Mouse (Mus musculus) liver, adult 2 months (tissue): ENCODE data around the gene Ttc9b. TPM values are rescaled to one million over a fixed set of nuclear protein-coding genes. Genes with fewer than 3 reads are reported as not detected.
A peak's percentile ranks its signal among the peaks of the same experiment; 100 is the strongest.

ENCODE experiments used
- DNase-seq: peaks from one replicate; pipeline ENCODE4 v3.0.0-alpha.2; 2011; ENCODE audit warnings: low read depth, low spot score; ENCODE audit errors: extremely low read depth
- H3K27ac ChIP-seq: fragments of 200-500 bp; replicated peaks from 2 replicates; pipeline ENCODE4 v1.5.1; 2012; ENCODE audit warnings: low read depth, mild to moderate bottlenecking, control low read depth, inconsistent platforms, low read length; ENCODE audit not compliant: insufficient read depth
- H3K27me3 ChIP-seq: fragments of 200-500 bp; 2 replicates; pipeline ENCODE4 v1.6.1; 2012; ENCODE audit warnings: mild to moderate bottlenecking, moderate library complexity, low read length, inconsistent platforms; ENCODE audit not compliant: control insufficient read depth, insufficient read depth
- H3K36me3 ChIP-seq: fragments of 200-500 bp; 2 replicates; pipeline ENCODE4 v1.6.1; 2012; ENCODE audit warnings: low read length, inconsistent platforms; ENCODE audit not compliant: control insufficient read depth, insufficient read depth
- H3K4me1 ChIP-seq: fragments of 200-500 bp; 2 replicates; pipeline ENCODE4 v1.6.1; 2011; ENCODE audit warnings: low read length; ENCODE audit not compliant: control insufficient read depth, insufficient read depth
- H3K4me3 ChIP-seq: fragments of 200-500 bp; 2 replicates; pipeline ENCODE4 v1.5.1; 2011; ENCODE audit warnings: low read depth, mild to moderate bottlenecking, control low read depth, low read length, moderate library complexity; ENCODE audit not compliant: insufficient read depth
- H3K79me2 ChIP-seq: fragments of 200-500 bp; 2 replicates; pipeline ENCODE4 v1.6.1; 2012; ENCODE audit warnings: inconsistent platforms, mild to moderate bottlenecking, low read length, moderate library complexity; ENCODE audit not compliant: control insufficient read depth, insufficient read depth
- H3K9ac ChIP-seq: fragments of 200-500 bp; 2 replicates; pipeline ENCODE4 v1.6.1; 2012; ENCODE audit warnings: low read depth, mild to moderate bottlenecking, control low read depth, inconsistent platforms, low read length
- CTCF ChIP-seq: fragments of 200-500 bp; IDR thresholded peaks from 2 replicates; pipeline ENCODE4 v1.5.1; 2011; ENCODE audit warnings: low read depth, low read length, control low read depth
- POLR2A ChIP-seq: fragments of 200-500 bp; IDR thresholded peaks from 2 replicates; pipeline ENCODE4 v1.6.1; 2011; ENCODE audit warnings: low read length, control low read depth; ENCODE audit not compliant: insufficient read depth; ENCODE audit errors: extremely low read depth
- WGBS: fragments of 180-500 bp; shearing (Covaris S2); methylation state at CpG from one replicate; pipeline ENCODE4 v1.1.7; 2018; 5-methylcytosine and 5-hydroxymethylcytosine counted together
- polyA plus RNA-seq: library from polyadenylated mRNA; depleted of rRNA; stranded (reverse); fragments of >200 nt; gene quantifications from 2 replicates; pipeline ENCODE4 v1.2.3, GENCODE M21; 2012
- total RNA-seq: library from RNA; depleted of rRNA; stranded (reverse); fragments of >200 nt; gene quantifications from 2 replicates; pipeline ENCODE4 v1.2.3, GENCODE M21; 2014

The Ttc9b gene
- total and polyA plus RNA-seq, 2 experiments = not detected

GRCm38 (mm10) chr7:27674195-27674521 is 20.4 kb downstream of the Ttc9b start:
- peak overlapping the region; percentile 80 for H3K4me3 ChIP-seq
- 2% methylated on average over 24 of the region's 38 CpGs for WGBS
- H3K27ac ChIP-seq = no peak overlapping the region

GRCm38 (mm10) chr7:27674522-27675221 is 21.0 kb downstream of the Ttc9b start, which contains the start of gene Map3k10:
Gene Map3k10, minus strand, starts transcription at chr7:27674598.
- DNase-seq = peak; percentile 94
- under 1% methylated on average over 31 of the region's 31 CpGs for WGBS
- H3K4me1 ChIP-seq = peaks cover 6% of the 10 kb centered on the region
- peak within 1 kb of the TSS; percentile 80 for H3K4me3 ChIP-seq
- H3K36me3 ChIP-seq = no peaks in the 10 kb centered on the region
- peaks cover 7% of the 10 kb centered on the region; the same call in 1 of the 2 replicates for H3K79me2 ChIP-seq
- H3K9ac ChIP-seq = peak within 1 kb of the TSS; percentile 83
- TF ChIP-seq POLR2A = no peak
- TF ChIP-seq CTCF = no peak
- peak within 1 kb of the TSS; percentile 72 for H3K27ac ChIP-seq
- H3K27me3 ChIP-seq = no peaks in the 10 kb centered on the region

More at GRCm38 (mm10) chr7:27674195-27674521, 20.4 kb downstream of the Ttc9b start:
- no peak for DNase-seq
- Histone ChIP-seq H3K4me1 (peaks cover 6% of the 10 kb centered on the region), H3K79me2 (peaks cover 7% of the 10 kb centered on the region; the same call in 1 of the 2 replicates), H3K36me3 (no peaks in the 10 kb centered on the region), H3K9ac (peak overlapping the region; percentile 83), H3K27me3 (no peaks in the 10 kb centered on the region)
- TF ChIP-seq CTCF (no peak), POLR2A (no peak)

GRCm38 (mm10) chr7:27675222-27675612 is 21.5 kb downstream of the Ttc9b start:
- H3K4me3 ChIP-seq = no peak overlapping the region
- TF ChIP-seq CTCF (no peak), POLR2A (no peak)
- H3K79me2 ChIP-seq = peaks cover 7% of the 10 kb centered on the region; the same call in 1 of the 2 replicates
- H3K27me3 ChIP-seq = no peaks in the 10 kb centered on the region
- no peak for DNase-seq
- peaks cover 6% of the 10 kb centered on the region for H3K4me1 ChIP-seq
- H3K36me3 ChIP-seq = no peaks in the 10 kb centered on the region
- no peak overlapping the region for H3K27ac ChIP-seq
- no peak overlapping the region for H3K9ac ChIP-seq
- 38% methylated on average over 14 of the region's 14 CpGs for WGBS

- H3K79me2 ChIP-seq = no peaks in the 10 kb centered on the region
- no peak overlapping the region for H3K4me3 ChIP-seq
- WGBS = 47% methylated on average over 2 of the region's 2 CpGs
- H3K9ac ChIP-seq = no peak overlapping the region
- TF ChIP-seq POLR2A = no peak
- no peak for TF ChIP-seq CTCF
- no peaks in the 10 kb centered on the region for H3K36me3 ChIP-seq
- DNase-seq = no peak
- H3K4me1 ChIP-seq = peaks cover 1% of the 10 kb centered on the region
- H3K27me3 ChIP-seq = no peaks in the 10 kb centered on the region; the same call in 1 of the 2 replicates
- H3K27ac ChIP-seq = no peak overlapping the region
Observed at GRCm38 (mm10) chr7:27683218-27683617, 29.5 kb downstream of the Ttc9b start.

- 44% methylated on average over 5 of the region's 5 CpGs for WGBS
- no peaks in the 10 kb centered on the region for H3K79me2 ChIP-seq
- no peak for DNase-seq
Observed at GRCm38 (mm10) chr7:27685220-27685619, 31.5 kb downstream of the Ttc9b start.

GRCm38 (mm10) chr7:27685681-27686080 is 32.0 kb downstream of the Ttc9b start:
- Histone ChIP-seq H3K36me3 (no peaks in the 10 kb centered on the region), H3K27me3 (no peaks in the 10 kb centered on the region; the same call in 1 of the 2 replicates), H3K4me3 (no peak overlapping the region), H3K27ac (no peak overlapping the region), H3K79me2 (no peaks in the 10 kb centered on the region), H3K4me1 (peaks cover 6% of the 10 kb centered on the region), H3K9ac (no peak overlapping the region)
- TF ChIP-seq POLR2A = no peak
- TF ChIP-seq CTCF = peak; percentile 47
- WGBS = under 1% methylated on average over 6 of the region's 6 CpGs
- DNase-seq = peak; percentile 30

More at GRCm38 (mm10) chr7:27685220-27685619, 31.5 kb downstream of the Ttc9b start:
- Histone ChIP-seq H3K4me3 (no peak overlapping the region), H3K27me3 (no peaks in the 10 kb centered on the region; the same call in 1 of the 2 replicates), H3K36me3 (no peaks in the 10 kb centered on the region), H3K4me1 (peaks cover 6% of the 10 kb centered on the region), H3K9ac (no peak overlapping the region), H3K27ac (no peak overlapping the region)
- no peak for TF ChIP-seq POLR2A
- no peak for TF ChIP-seq CTCF
